Mouse (Mus musculus): Measurements from ENCODE around the gene B430306N03Rik. TPM values are rescaled to one million over a fixed set of nuclear protein-coding genes. Genes with fewer than 3 reads are reported as not detected.

Gene B430306N03Rik
- polyA plus RNA-seq, 1 experiment from 2014 or later: not detected

- no peaks in the 10 kb centered on the region for H3K36me3 ChIP-seq
- no peaks in the 10 kb centered on the region for H3K9me3 ChIP-seq (replicated peaks)
- H3K27ac ChIP-seq: no peak overlapping the region
- no peaks in the 10 kb centered on the region for H3K4me1 ChIP-seq
- no peak overlapping the region for H3K9ac ChIP-seq
- no peaks in the 10 kb centered on the region for H3K27me3 ChIP-seq
- no peak overlapping the region for H3K4me3 ChIP-seq
- H3K4me2 ChIP-seq (replicated peaks): no peak overlapping the region
- no peak for ATAC-seq (ENCODE audit: low FRiP score)
These were observed 55.7 kb downstream of the B430306N03Rik start for GRCm38 (mm10) chr17:48371621-48372020.

- WGBS: 82% methylated on average over 8 of the region's 8 CpGs
- no peak overlapping the region for H3K9ac ChIP-seq
- no peak for ATAC-seq (ENCODE audit: low FRiP score)
- H3K27me3 ChIP-seq: no peaks in the 10 kb centered on the region
- no peak overlapping the region for H3K4me2 ChIP-seq (replicated peaks)
- no peak overlapping the region for H3K27ac ChIP-seq
- no peaks in the 10 kb centered on the region for H3K9me3 ChIP-seq (replicated peaks)
- no peaks in the 10 kb centered on the region for H3K4me1 ChIP-seq
- no peaks in the 10 kb centered on the region for H3K36me3 ChIP-seq
- H3K4me3 ChIP-seq: no peak overlapping the region
These were observed 57.0 kb downstream of the B430306N03Rik start for GRCm38 (mm10) chr17:48372987-48373386.

GRCm38 (mm10) chr17:48376102-48376501, 60.2 kb downstream of the B430306N03Rik start:
- H3K9ac ChIP-seq: no peak overlapping the region
- H3K4me3 ChIP-seq: no peak overlapping the region
- no peaks in the 10 kb centered on the region for H3K36me3 ChIP-seq
- H3K27me3 ChIP-seq: no peaks in the 10 kb centered on the region
- 93% methylated on average over 1 of the region's 1 CpGs for WGBS
- H3K9me3 ChIP-seq (replicated peaks): no peaks in the 10 kb centered on the region
- H3K27ac ChIP-seq: no peak overlapping the region
- no peak overlapping the region for H3K4me2 ChIP-seq (replicated peaks)
- no peak for ATAC-seq (ENCODE audit: low FRiP score)
- H3K4me1 ChIP-seq: no peaks in the 10 kb centered on the region

Other genes with a start within 250 kb of the B430306N03Rik start
- 0.26 TPM in 1 of 2 replicates, not detected in the other for gene 1700067P10Rik, start 226.8 kb upstream of the B430306N03Rik start, polyA plus RNA-seq (2016; fragmentation: Nextera tagmentation; extraction: Ambion mirVana)
- 0.10 TPM in 1 of 2 replicates, not detected in the other for gene 9830107B12Rik, start 169.9 kb upstream of the B430306N03Rik start, polyA plus RNA-seq (2016; fragmentation: Nextera tagmentation; extraction: Ambion mirVana)
- gene A530064D06Rik, start 148.9 kb upstream of the B430306N03Rik start, polyA plus RNA-seq (2016; fragmentation: Nextera tagmentation; extraction: Ambion mirVana): not detected in 2 replicates
- 0.10 and 0.14 TPM in 2 replicates for gene Trem1, start 83.4 kb upstream of the B430306N03Rik start, polyA plus RNA-seq (2016; fragmentation: Nextera tagmentation; extraction: Ambion mirVana)
- not detected in 2 replicates for gene Trem3, start 68.4 kb upstream of the B430306N03Rik start, polyA plus RNA-seq (2016; fragmentation: Nextera tagmentation; extraction: Ambion mirVana)
- not detected in 2 replicates for gene Treml4, start 51.8 kb upstream of the B430306N03Rik start, polyA plus RNA-seq (2016; fragmentation: Nextera tagmentation; extraction: Ambion mirVana)
- 0.25 and 0.81 TPM in 2 replicates for gene Treml2, start 16.6 kb upstream of the B430306N03Rik start, polyA plus RNA-seq (2016; fragmentation: Nextera tagmentation; extraction: Ambion mirVana)
- 3.5 and 4.3 TPM in 2 replicates for gene Trem2, start 30.3 kb downstream of the B430306N03Rik start, polyA plus RNA-seq (2016; fragmentation: Nextera tagmentation; extraction: Ambion mirVana)
- 1.7 and 1.8 TPM in 2 replicates for gene Treml1, start 43.8 kb downstream of the B430306N03Rik start, polyA plus RNA-seq (2016; fragmentation: Nextera tagmentation; extraction: Ambion mirVana)
- gene Nfya, start 93.8 kb downstream of the B430306N03Rik start, polyA plus RNA-seq (2016; fragmentation: Nextera tagmentation; extraction: Ambion mirVana): 16.7 and 18.6 TPM in 2 replicates
- gene Oard1, start 93.9 kb downstream of the B430306N03Rik start, polyA plus RNA-seq (2016; fragmentation: Nextera tagmentation; extraction: Ambion mirVana): 52.4 and 61.5 TPM in 2 replicates
- 2.1 and 5.3 TPM in 2 replicates for gene Apobec2, start 116.8 kb downstream of the B430306N03Rik start, polyA plus RNA-seq (2016; fragmentation: Nextera tagmentation; extraction: Ambion mirVana)
- 1.9 and 2.5 TPM in 2 replicates for gene Tspo2, start 135.4 kb downstream of the B430306N03Rik start, polyA plus RNA-seq (2016; fragmentation: Nextera tagmentation; extraction: Ambion mirVana)
- gene Unc5cl, start 138.8 kb downstream of the B430306N03Rik start, polyA plus RNA-seq (2016; fragmentation: Nextera tagmentation; extraction: Ambion mirVana): 0.26 and 0.49 TPM in 2 replicates